Mouse (Mus musculus): Measurements from ENCODE around the gene Atxn7l3.

DNA sequence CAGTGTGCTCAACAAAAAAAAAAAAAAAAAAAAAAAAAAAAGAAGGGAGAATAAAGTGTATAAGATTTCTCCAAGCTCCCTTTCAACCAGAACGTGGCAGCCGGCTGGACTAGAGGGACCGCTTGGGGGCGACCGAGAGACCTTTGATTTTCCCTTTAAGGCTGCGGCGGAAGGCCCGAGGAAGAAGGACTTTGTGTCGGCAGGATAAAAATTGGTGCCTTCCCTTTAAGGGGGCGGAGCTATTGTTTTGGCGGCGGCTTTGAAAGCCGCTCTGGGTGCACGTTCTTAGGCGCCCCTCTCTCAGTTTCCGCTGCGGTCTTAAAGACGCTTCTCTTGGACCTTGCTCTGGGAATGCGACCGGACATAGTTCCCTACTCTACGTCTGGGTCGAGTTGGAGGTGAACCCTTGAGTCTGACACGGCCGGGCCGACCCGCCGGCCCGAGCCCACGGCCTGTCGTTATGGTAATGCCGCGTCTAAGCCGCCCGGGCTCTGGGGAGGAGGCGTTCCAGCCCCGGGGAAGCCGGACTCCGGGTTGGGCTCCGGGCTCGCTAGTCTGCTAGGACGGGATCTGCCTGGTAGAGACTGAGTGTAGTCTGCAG lies 47.7 kb downstream of the Atxn7l3 start, which contains the start of gene BC030867:
- TF ChIP-seq GATA1 (IDR thresholded peaks at IDR 0.05; ENCODE audit: borderline replicate concordance, low read length) (no peak), FLI1 (IDR thresholded peaks at IDR 0.05; ENCODE audit: low read length) (peak; percentile 38; the same call in 1 of the 2 replicates)

Data from megakaryocyte, embryonic 14.5 days (primary cell).